Mouse (Mus musculus) MEL (cell line): Measurements from ENCODE around the gene Sfrp5. TPM values are rescaled to one million over a fixed set of nuclear protein-coding genes. Genes with fewer than 3 reads are reported as not detected.

ENCODE experiments used
- DNase-seq: peaks from one replicate; pipeline ENCODE4 v3.0.0; 2011; ENCODE audit warnings: low read depth, low spot score
- H3K27ac ChIP-seq: 2 replicates; pipeline ENCODE4 v1.5.1; 2012; ENCODE audit warnings: low read depth, mild to moderate bottlenecking, control low read depth, low read length, moderate library complexity; ENCODE audit not compliant: control insufficient read depth
- H3K27me3 ChIP-seq, 2 experiments: fragments of 150-350 bp in 1 of 2; sonication (generic) in 1 of 2; 2 replicates each; pipeline ENCODE4 v1.6.1; 2012; ENCODE audit warnings: low read length in 2 of 2, mild to moderate bottlenecking in 2 of 2, improper control_type of control experiment in 1 of 2, moderate library complexity in 1 of 2; ENCODE audit not compliant: insufficient read depth in 2 of 2, control insufficient read depth in 1 of 2
- H3K36me3 ChIP-seq, 2 experiments: 2 replicates each; pipeline ENCODE4 v1.6.1; 2012 to 2014; ENCODE audit warnings: low read length in 2 of 2, improper control_type of control experiment in 1 of 2, inconsistent platforms in 1 of 2, mild to moderate bottlenecking in 1 of 2; ENCODE audit not compliant: insufficient read depth in 2 of 2, control insufficient read depth in 1 of 2
- H3K4me1 ChIP-seq, 2 experiments: fragments of 150-350 bp in 1 of 2; sonication (generic) in 1 of 2; 2 replicates each; pipeline ENCODE4 v1.6.1; 2012; ENCODE audit warnings: low read length in 2 of 2, improper control_type of control experiment in 1 of 2, mild to moderate bottlenecking in 1 of 2; ENCODE audit not compliant: insufficient read depth in 2 of 2, control insufficient read depth in 1 of 2
- H3K4me3 ChIP-seq, 2 experiments: fragments of 150-350 bp in 1 of 2; sonication (generic) in 1 of 2; 2 replicates each; pipeline ENCODE4 v1.5.1; 2012; ENCODE audit warnings: low read depth in 2 of 2, low read length in 2 of 2, mild to moderate bottlenecking in 2 of 2, moderate library complexity in 2 of 2, control low read depth in 1 of 2, improper control_type of control experiment in 1 of 2; ENCODE audit not compliant: control insufficient read depth in 1 of 2, insufficient read depth in 1 of 2
- H3K79me2 ChIP-seq: 2 replicates; pipeline ENCODE4 v1.6.1; 2012; ENCODE audit warnings: mild to moderate bottlenecking, low read length, moderate library complexity; ENCODE audit not compliant: control insufficient read depth, poor library complexity, insufficient read depth
- H3K9ac ChIP-seq: 2 replicates; pipeline ENCODE4 v1.6.1; 2012; ENCODE audit warnings: low read depth, mild to moderate bottlenecking, control low read depth, low read length, moderate library complexity; ENCODE audit not compliant: control insufficient read depth, poor library complexity, severe bottlenecking
- H3K9me3 ChIP-seq: fragments of 150-350 bp; sonication (generic); replicated peaks from 2 replicates; pipeline ENCODE4 v1.6.1; 2012; ENCODE audit warnings: mild to moderate bottlenecking, low read length, improper control_type of control experiment, moderate library complexity; ENCODE audit not compliant: insufficient read depth
- BHLHE40 ChIP-seq: IDR thresholded peaks from 2 replicates; pipeline ENCODE4 v1.6.1; 2012; ENCODE audit warnings: low read depth, mild to moderate bottlenecking, inconsistent platforms, low read length, improper control_type of control experiment, borderline replicate concordance
- CHD1 ChIP-seq: IDR thresholded peaks from 2 replicates; pipeline ENCODE4 v1.6.1; 2012; ENCODE audit warnings: low read depth, mild to moderate bottlenecking, inconsistent platforms, low read length, improper control_type of control experiment
- HCFC1 ChIP-seq: IDR thresholded peaks from 2 replicates; pipeline ENCODE4 v1.6.1; 2012; ENCODE audit warnings: low read depth, mild to moderate bottlenecking, inconsistent platforms, low read length, improper control_type of control experiment, moderate library complexity
- JUND ChIP-seq: IDR thresholded peaks from 2 replicates; pipeline ENCODE4 v1.6.1; 2011; ENCODE audit warnings: low read depth, mild to moderate bottlenecking, improper control_type of control experiment, low read length
- KAT2A ChIP-seq: conservative IDR thresholded peaks from 2 replicates; pipeline ENCODE4 v1.6.1; 2012; ENCODE audit warnings: low read depth, low read length, improper control_type of control experiment, inconsistent platforms
- MAX ChIP-seq: IDR thresholded peaks from 2 replicates; pipeline ENCODE4 v1.6.1; 2011; ENCODE audit warnings: low read length, improper control_type of control experiment
- MXI1 ChIP-seq: IDR thresholded peaks from 2 replicates; pipeline ENCODE4 v1.6.1; 2011; ENCODE audit warnings: mild to moderate bottlenecking, low read depth, low read length, improper control_type of control experiment
- MYB ChIP-seq: IDR thresholded peaks from 2 replicates; pipeline ENCODE4 v1.6.1; 2011; ENCODE audit warnings: mild to moderate bottlenecking, low read depth, low read length, improper control_type of control experiment
- MYC ChIP-seq: IDR thresholded peaks from 2 replicates; pipeline ENCODE4 v1.6.1; 2011; ENCODE audit warnings: low read depth, mild to moderate bottlenecking, low read length, improper control_type of control experiment, moderate library complexity
- NELFE ChIP-seq: IDR thresholded peaks from 2 replicates; pipeline ENCODE4 v1.6.1; 2011; ENCODE audit warnings: low read depth, low read length, improper control_type of control experiment
- POLR2A ChIP-seq, 2 experiments: IDR thresholded peaks; 2 replicates each; pipeline ENCODE4 v1.6.1; 2011 to 2012; ENCODE audit warnings: low read length in 2 of 2, mild to moderate bottlenecking in 2 of 2, control low read depth in 1 of 2, improper control_type of control experiment in 1 of 2, low read depth in 1 of 2, moderate library complexity in 1 of 2; ENCODE audit not compliant: control insufficient read depth in 1 of 2, insufficient read depth in 1 of 2, poor library complexity in 1 of 2
- POLR2AphosphoS2 ChIP-seq: IDR thresholded peaks from 2 replicates; pipeline ENCODE4 v1.6.1; 2011; ENCODE audit warnings: low read length, improper control_type of control experiment
- POLR2AphosphoS5 ChIP-seq: IDR thresholded peaks from 2 replicates; pipeline ENCODE4 v1.6.1; 2012; ENCODE audit warnings: low read depth, borderline replicate concordance, mild to moderate bottlenecking, inconsistent platforms, low read length, moderate library complexity, mixed read lengths
- RAD21 ChIP-seq: IDR thresholded peaks from 2 replicates; pipeline ENCODE4 v1.6.1; 2011; ENCODE audit warnings: mild to moderate bottlenecking, low read depth, low read length, improper control_type of control experiment
- SIN3A ChIP-seq: IDR thresholded peaks from 2 replicates; pipeline ENCODE4 v1.6.1; 2012; ENCODE audit warnings: low read length, improper control_type of control experiment, inconsistent platforms
- TAL1 ChIP-seq: IDR thresholded peaks from 2 replicates; pipeline ENCODE4 v1.6.1; 2012; ENCODE audit warnings: mild to moderate bottlenecking, inconsistent platforms, low read length, moderate library complexity, mixed read lengths
- TBP ChIP-seq: IDR thresholded peaks from 2 replicates; pipeline ENCODE4 v1.8.0; 2011; ENCODE audit warnings: low read depth, low read length, improper control_type of control experiment
- TCF12 ChIP-seq: IDR thresholded peaks from 2 replicates; pipeline ENCODE4 v1.6.1; 2014; ENCODE audit warnings: low read depth, mild to moderate bottlenecking, inconsistent platforms, low read length, improper control_type of control experiment, moderate library complexity
- UBTF ChIP-seq: IDR thresholded peaks from 2 replicates; pipeline ENCODE4 v1.6.1; 2012; ENCODE audit warnings: low read depth, mild to moderate bottlenecking, inconsistent platforms, low read length, improper control_type of control experiment, moderate library complexity, borderline replicate concordance; ENCODE audit not compliant: insufficient read depth
- USF1 ChIP-seq: IDR thresholded peaks from 2 replicates; pipeline ENCODE4 v1.6.1; 2014; ENCODE audit warnings: low read depth, mild to moderate bottlenecking, inconsistent platforms, low read length, improper control_type of control experiment, moderate library complexity
- ZMIZ1 ChIP-seq: IDR thresholded peaks from 2 replicates; pipeline ENCODE4 v1.6.1; 2012; ENCODE audit warnings: low read depth, mild to moderate bottlenecking, inconsistent platforms, low read length, improper control_type of control experiment, moderate library complexity
- ZNF384 ChIP-seq: IDR thresholded peaks from 2 replicates; pipeline ENCODE4 v1.6.1; 2012; ENCODE audit warnings: low read depth, mild to moderate bottlenecking, inconsistent platforms, low read length, improper control_type of control experiment
- polyA plus RNA-seq, 2 experiments: library from polyadenylated mRNA; stranded (reverse) in 1 of 2; unstranded in 1 of 2; fragments of >175 nt in 1 of 2; fragments of >200 nt in 1 of 2; gene quantifications; 2 replicates each; pipeline versions ENCODE4 v1.2.1 to v1.2.4; 2012; ENCODE audit warnings: low replicate concordance in 2 of 2, low read depth in 1 of 2; ENCODE audit not compliant: insufficient read length in 2 of 2, insufficient read depth in 1 of 2, missing spikeins in 1 of 2
- total RNA-seq: library from RNA; depleted of rRNA; stranded (reverse); fragments of 300-350 nt; gene quantifications from 2 replicates; pipeline ENCODE4 v1.2.3, GENCODE M21; 2012

The Sfrp5 gene
- total and polyA plus RNA-seq, 3 experiments, result 0.50 TPM; not detected in 2

- no peak for DNase-seq
- TF ChIP-seq MXI1 (no peak), RAD21 (no peak), CHD1 (no peak), TAL1 (no peak), SIN3A (no peak), TCF12 (no peak), KAT2A (no peak), JUND (no peak), HCFC1 (no peak), NELFE (no peak)
- no peaks in the 10 kb centered on the region for H3K79me2 ChIP-seq
- H3K27me3 ChIP-seq, result no peaks in the 10 kb centered on the region; a peak in 2 of 4 replicates
- no peaks in the 10 kb centered on the region for H3K4me1 ChIP-seq
- H3K4me3 ChIP-seq, result no peak overlapping the region
- no peak overlapping the region for H3K9ac ChIP-seq
- H3K27ac ChIP-seq, result no peak overlapping the region
- H3K36me3 ChIP-seq, result no peaks in the 10 kb centered on the region
- H3K9me3 ChIP-seq, result no peaks in the 10 kb centered on the region
These were observed 14.8 kb upstream of the Sfrp5 start for GRCm38 (mm10) chr19:42216699-42217373.

GRCm38 (mm10) chr19:42214601-42215000 lies 12.5 kb upstream of the Sfrp5 start:
- H3K36me3 ChIP-seq, result no peaks in the 10 kb centered on the region
- H3K27me3 ChIP-seq, result peaks cover 8% of the 10 kb centered on the region in 2 experiments
- TF ChIP-seq ZMIZ1, result no peak
- no peak for TF ChIP-seq MYC
- no peak for TF ChIP-seq UBTF
- no peak for TF ChIP-seq TBP
- no peak for TF ChIP-seq MAX
- TF ChIP-seq MYB, result no peak
- TF ChIP-seq POLR2AphosphoS2, result no peak
- no peak for TF ChIP-seq POLR2A (IDR thresholded peaks at IDR 0.05; ENCODE audit: control insufficient read depth in 1 of 2, insufficient read depth in 1 of 2, low read depth in 1 of 2, low read length in 2 of 2, poor library complexity in 1 of 2)
- no peak for TF ChIP-seq BHLHE40
- no peak for TF ChIP-seq TCF12
- TF ChIP-seq ZNF384, result no peak
- no peak for TF ChIP-seq USF1
- no peak for TF ChIP-seq POLR2AphosphoS5
- H3K4me1 ChIP-seq, result no peaks in the 10 kb centered on the region
- no peak overlapping the region for H3K9ac ChIP-seq
- H3K79me2 ChIP-seq, result no peaks in the 10 kb centered on the region
- no peak overlapping the region for H3K4me3 ChIP-seq
- DNase-seq, result no peak
- no peaks in the 10 kb centered on the region for H3K9me3 ChIP-seq
- no peak overlapping the region for H3K27ac ChIP-seq
